Mouse (Mus musculus): ENCODE measurements around the gene Ucp2. TPM values are rescaled to one million over a fixed set of nuclear protein-coding genes. Genes with fewer than 3 reads are reported as not detected.

Ucp2 gene
- polyA plus RNA-seq, 1 experiment = 1,120 TPM

GRCm38 (mm10) chr7:100536804-100537518 is 43.8 kb downstream of the Ucp2 start, which contains the start of gene Coa4:
Gene Coa4, plus strand, starts transcription at chr7:100537071.
- Histone ChIP-seq H3K4me3 (ENCODE audit: control insufficient read depth, insufficient read depth, low read length) (peak within 1 kb of the TSS; percentile 59), H3K27me3 (ENCODE audit: control insufficient read depth, insufficient read depth, low read length) (no peaks in the 10 kb centered on the region), H3K4me1 (replicated peaks; ENCODE audit: control insufficient read depth, insufficient read depth, low read length) (peaks cover 2% of the 10 kb centered on the region), H3K27ac (ENCODE audit: control insufficient read depth, insufficient read depth, low read length) (peak within 1 kb of the TSS; percentile 24), H3K36me3 (ENCODE audit: control insufficient read depth, insufficient read depth, low read length) (peaks cover 6% of the 10 kb centered on the region)
- peak; percentile 86 for DNase-seq
- peak; percentile 73; the same call in 1 of the 2 replicates for TF ChIP-seq POLR2A (IDR thresholded peaks at IDR 0.05; ENCODE audit: control insufficient read depth, extremely low read depth, insufficient read depth, low read length, poor library complexity)
- peak; percentile 48; the same call in 1 of the 2 replicates for TF ChIP-seq CTCF (IDR thresholded peaks at IDR 0.05; ENCODE audit: borderline replicate concordance, control insufficient read depth, extremely low read depth, insufficient read depth, low read length, poor library complexity)
- WGBS = under 1% methylated on average over 33 of the region's 33 CpGs

- H3K4me3 ChIP-seq (ENCODE audit: control insufficient read depth, insufficient read depth, low read length) = no peak overlapping the region
- H3K27ac ChIP-seq (ENCODE audit: control insufficient read depth, insufficient read depth, low read length) = no peak overlapping the region
- H3K4me1 ChIP-seq (replicated peaks; ENCODE audit: control insufficient read depth, insufficient read depth, low read length) = peaks cover 2% of the 10 kb centered on the region
- TF ChIP-seq POLR2A (IDR thresholded peaks at IDR 0.05; ENCODE audit: control insufficient read depth, extremely low read depth, insufficient read depth, low read length, poor library complexity) = no peak
- no peak for DNase-seq
- WGBS = 18% methylated on average over 7 of the region's 7 CpGs
- no peaks in the 10 kb centered on the region for H3K27me3 ChIP-seq (ENCODE audit: control insufficient read depth, insufficient read depth, low read length)
- peaks cover 6% of the 10 kb centered on the region for H3K36me3 ChIP-seq (ENCODE audit: control insufficient read depth, insufficient read depth, low read length)
These were observed 44.4 kb downstream of the Ucp2 start for GRCm38 (mm10) chr7:100537519-100537902.

- Histone ChIP-seq H3K36me3 (ENCODE audit: control insufficient read depth, insufficient read depth, low read length) (peaks cover 6% of the 10 kb centered on the region), H3K4me3 (ENCODE audit: control insufficient read depth, insufficient read depth, low read length) (no peak overlapping the region), H3K4me1 (replicated peaks; ENCODE audit: control insufficient read depth, insufficient read depth, low read length) (peaks cover 2% of the 10 kb centered on the region), H3K27ac (ENCODE audit: control insufficient read depth, insufficient read depth, low read length) (no peak overlapping the region), H3K27me3 (ENCODE audit: control insufficient read depth, insufficient read depth, low read length) (no peaks in the 10 kb centered on the region)
- DNase-seq = no peak
- WGBS = 96% methylated on average over 9 of the region's 9 CpGs
- TF ChIP-seq POLR2A (IDR thresholded peaks at IDR 0.05; ENCODE audit: control insufficient read depth, extremely low read depth, insufficient read depth, low read length, poor library complexity) (no peak), CTCF (IDR thresholded peaks at IDR 0.05; ENCODE audit: borderline replicate concordance, control insufficient read depth, extremely low read depth, insufficient read depth, low read length, poor library complexity) (no peak)
These were observed 46.4 kb downstream of the Ucp2 start for GRCm38 (mm10) chr7:100539516-100539915.

GRCm38 (mm10) chr7:100544437-100544836 is 51.3 kb downstream of the Ucp2 start:
- WGBS = 81% methylated on average over 1 of the region's 1 CpGs

GRCm38 (mm10) chr7:100547631-100548030 is 54.5 kb downstream of the Ucp2 start:
- Histone ChIP-seq H3K4me3 (ENCODE audit: control insufficient read depth, insufficient read depth, low read length) (no peak overlapping the region), H3K36me3 (ENCODE audit: control insufficient read depth, insufficient read depth, low read length) (no peaks in the 10 kb centered on the region), H3K27ac (ENCODE audit: control insufficient read depth, insufficient read depth, low read length) (no peak overlapping the region), H3K4me1 (replicated peaks; ENCODE audit: control insufficient read depth, insufficient read depth, low read length) (no peaks in the 10 kb centered on the region), H3K27me3 (ENCODE audit: control insufficient read depth, insufficient read depth, low read length) (no peaks in the 10 kb centered on the region)
- 83% methylated on average over 4 of the region's 4 CpGs for WGBS
- TF ChIP-seq CTCF (IDR thresholded peaks at IDR 0.05; ENCODE audit: borderline replicate concordance, control insufficient read depth, extremely low read depth, insufficient read depth, low read length, poor library complexity) (no peak), POLR2A (IDR thresholded peaks at IDR 0.05; ENCODE audit: control insufficient read depth, extremely low read depth, insufficient read depth, low read length, poor library complexity) (no peak)
- DNase-seq = no peak

More at GRCm38 (mm10) chr7:100544437-100544836, 51.3 kb downstream of the Ucp2 start:
- no peak overlapping the region for H3K27ac ChIP-seq (ENCODE audit: control insufficient read depth, insufficient read depth, low read length)
- H3K27me3 ChIP-seq (ENCODE audit: control insufficient read depth, insufficient read depth, low read length) = no peaks in the 10 kb centered on the region
- H3K36me3 ChIP-seq (ENCODE audit: control insufficient read depth, insufficient read depth, low read length) = peaks cover under 1% of the 10 kb centered on the region
- no peaks in the 10 kb centered on the region for H3K4me1 ChIP-seq (replicated peaks; ENCODE audit: control insufficient read depth, insufficient read depth, low read length)
- no peak for TF ChIP-seq POLR2A (IDR thresholded peaks at IDR 0.05; ENCODE audit: control insufficient read depth, extremely low read depth, insufficient read depth, low read length, poor library complexity)
- DNase-seq = no peak
- no peak overlapping the region for H3K4me3 ChIP-seq (ENCODE audit: control insufficient read depth, insufficient read depth, low read length)

GRCm38 (mm10) chr7:100549796-100550195 is 56.7 kb downstream of the Ucp2 start:
- no peaks in the 10 kb centered on the region for H3K36me3 ChIP-seq (ENCODE audit: control insufficient read depth, insufficient read depth, low read length)
- 92% methylated on average over 3 of the region's 3 CpGs for WGBS
- H3K4me3 ChIP-seq (ENCODE audit: control insufficient read depth, insufficient read depth, low read length) = no peak overlapping the region
- no peak for TF ChIP-seq POLR2A (IDR thresholded peaks at IDR 0.05; ENCODE audit: control insufficient read depth, extremely low read depth, insufficient read depth, low read length, poor library complexity)
- no peak for TF ChIP-seq CTCF (IDR thresholded peaks at IDR 0.05; ENCODE audit: borderline replicate concordance, control insufficient read depth, extremely low read depth, insufficient read depth, low read length, poor library complexity)
- H3K4me1 ChIP-seq (replicated peaks; ENCODE audit: control insufficient read depth, insufficient read depth, low read length) = no peaks in the 10 kb centered on the region
- H3K27me3 ChIP-seq (ENCODE audit: control insufficient read depth, insufficient read depth, low read length) = no peaks in the 10 kb centered on the region
- H3K27ac ChIP-seq (ENCODE audit: control insufficient read depth, insufficient read depth, low read length) = no peak overlapping the region
- DNase-seq = no peak

Data from thymus, adult 2 months (tissue).